Mouse (Mus musculus) forebrain, embryonic 13.5 days (tissue): ENCODE results near the gene 1110051M20Rik. TPM values are rescaled to one million over a fixed set of nuclear protein-coding genes. Genes with fewer than 3 reads are reported as not detected.

Experiments used
- ATAC-seq: fragments of 200-750 bp; cut with Nextera tagmentation; 2 replicates; pipeline ENCODE4 v1.8.0; 2017
- H3K27ac ChIP-seq: fragments of 300-500 bp; sonication (generic); 2 replicates; pipeline ENCODE4 v1.5.1; 2015; ENCODE audit warnings: inconsistent platforms, mild to moderate bottlenecking, moderate library complexity
- H3K27me3 ChIP-seq: fragments of 300-500 bp; sonication (generic); 2 replicates; pipeline ENCODE4 v1.6.1; 2015; ENCODE audit warnings: mild to moderate bottlenecking, inconsistent platforms
- H3K36me3 ChIP-seq: fragments of 300-500 bp; sonication (generic); 2 replicates; pipeline ENCODE4 v1.6.1; 2015; ENCODE audit warnings: mild to moderate bottlenecking, inconsistent platforms; ENCODE audit not compliant: poor library complexity, severe bottlenecking
- H3K4me1 ChIP-seq: fragments of 300-500 bp; sonication (generic); 2 replicates; pipeline ENCODE4 v1.6.1; 2015; ENCODE audit warnings: inconsistent platforms
- H3K4me2 ChIP-seq: fragments of 300-500 bp; sonication (generic); 2 replicates; pipeline ENCODE4 v1.6.1; 2015; ENCODE audit warnings: inconsistent platforms, mild to moderate bottlenecking, moderate library complexity
- H3K4me3 ChIP-seq: fragments of 300-500 bp; sonication (generic); 2 replicates; pipeline ENCODE4 v1.5.1; 2015; ENCODE audit warnings: mild to moderate bottlenecking, inconsistent platforms
- H3K9ac ChIP-seq: fragments of 300-500 bp; sonication (generic); 2 replicates; pipeline ENCODE4 v1.6.1; 2015; ENCODE audit warnings: mild to moderate bottlenecking, inconsistent platforms
- H3K9me3 ChIP-seq: fragments of 300-500 bp; sonication (generic); replicated peaks from 2 replicates; pipeline ENCODE4 v1.6.1; 2016; ENCODE audit warnings: inconsistent platforms
- WGBS: fragments of 180-500 bp; shearing (Covaris S2); methylation state at CpG from one replicate; pipeline ENCODE4 v1.1.7; 2015; 5-methylcytosine and 5-hydroxymethylcytosine counted together
- polyA plus RNA-seq: library from polyadenylated mRNA; unstranded; fragments of >200 nt; fragmentation: Nextera tagmentation; extraction: Ambion mirVana; gene quantifications from 2 replicates; pipeline ENCODE4 v1.2.1, GENCODE M21; 2015

1110051M20Rik gene
- polyA plus RNA-seq, 1 experiment from 2014 or later: 137 TPM

DNA sequence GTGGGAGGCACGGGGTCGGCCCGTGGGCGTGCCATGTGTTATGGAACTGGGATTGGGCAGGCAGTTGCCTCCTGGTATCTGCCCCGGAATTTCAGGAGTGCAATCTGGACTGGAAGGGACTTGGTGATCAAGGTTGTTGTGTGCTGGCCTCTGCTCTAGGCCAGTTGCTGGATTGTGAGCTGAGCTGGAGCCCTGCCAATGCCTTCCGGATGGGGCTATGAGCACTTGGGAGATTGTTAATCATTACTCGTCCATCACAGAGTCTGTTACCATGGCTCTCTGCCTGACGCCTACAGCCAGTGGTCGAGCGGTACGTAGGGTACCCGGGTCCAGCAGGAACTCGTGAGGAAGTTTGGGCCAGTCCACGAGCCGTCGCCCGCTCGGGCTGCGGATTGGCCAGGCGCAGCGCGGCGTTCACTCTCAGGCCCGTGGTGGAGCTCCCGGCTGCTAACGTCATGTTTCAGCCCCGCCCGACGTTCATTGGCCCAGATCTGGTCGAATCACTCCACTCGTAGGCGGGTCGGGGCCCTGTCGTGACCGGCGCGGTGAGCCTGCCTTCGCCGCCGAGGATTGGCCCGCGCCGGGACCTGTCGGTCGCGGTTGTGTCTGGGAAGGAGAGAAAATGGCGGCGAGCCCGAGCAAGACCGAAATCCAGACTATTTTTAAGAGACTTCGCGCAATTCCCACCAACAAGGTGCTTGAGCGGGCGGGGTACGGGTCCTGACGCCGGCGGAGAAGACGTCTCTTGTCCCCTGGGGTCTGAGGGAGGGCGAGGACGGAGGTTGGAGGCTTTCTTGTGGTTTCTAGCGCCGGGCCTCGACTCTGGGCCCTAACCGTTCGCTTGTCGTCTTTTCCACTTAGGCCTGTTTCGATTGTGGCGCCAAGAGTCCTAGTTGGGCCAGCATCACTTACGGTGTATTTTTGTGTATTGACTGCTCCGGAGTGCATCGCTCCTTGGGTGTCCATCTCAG is 179.5 kb downstream of the 1110051M20Rik start, which contains the start of gene Arfgap2:
TSS of gene Arfgap2 (plus strand) at position 264 of the 971 bp plus-strand sequence.
- Histone ChIP-seq H3K27me3 (no peaks in the 10 kb centered on the region), H3K4me1 (peaks cover 20% of the 10 kb centered on the region), H3K27ac (peak within 1 kb of the TSS; percentile 77), H3K36me3 (peaks cover 59% of the 10 kb centered on the region), H3K9me3 (no peaks in the 10 kb centered on the region), H3K4me2 (peak within 1 kb of the TSS; percentile 87), H3K4me3 (peak within 1 kb of the TSS; percentile 88), H3K9ac (peak within 1 kb of the TSS; percentile 91)
- WGBS: under 1% methylated on average over 72 of the region's 72 CpGs
- peak; percentile 99 for ATAC-seq

DNA sequence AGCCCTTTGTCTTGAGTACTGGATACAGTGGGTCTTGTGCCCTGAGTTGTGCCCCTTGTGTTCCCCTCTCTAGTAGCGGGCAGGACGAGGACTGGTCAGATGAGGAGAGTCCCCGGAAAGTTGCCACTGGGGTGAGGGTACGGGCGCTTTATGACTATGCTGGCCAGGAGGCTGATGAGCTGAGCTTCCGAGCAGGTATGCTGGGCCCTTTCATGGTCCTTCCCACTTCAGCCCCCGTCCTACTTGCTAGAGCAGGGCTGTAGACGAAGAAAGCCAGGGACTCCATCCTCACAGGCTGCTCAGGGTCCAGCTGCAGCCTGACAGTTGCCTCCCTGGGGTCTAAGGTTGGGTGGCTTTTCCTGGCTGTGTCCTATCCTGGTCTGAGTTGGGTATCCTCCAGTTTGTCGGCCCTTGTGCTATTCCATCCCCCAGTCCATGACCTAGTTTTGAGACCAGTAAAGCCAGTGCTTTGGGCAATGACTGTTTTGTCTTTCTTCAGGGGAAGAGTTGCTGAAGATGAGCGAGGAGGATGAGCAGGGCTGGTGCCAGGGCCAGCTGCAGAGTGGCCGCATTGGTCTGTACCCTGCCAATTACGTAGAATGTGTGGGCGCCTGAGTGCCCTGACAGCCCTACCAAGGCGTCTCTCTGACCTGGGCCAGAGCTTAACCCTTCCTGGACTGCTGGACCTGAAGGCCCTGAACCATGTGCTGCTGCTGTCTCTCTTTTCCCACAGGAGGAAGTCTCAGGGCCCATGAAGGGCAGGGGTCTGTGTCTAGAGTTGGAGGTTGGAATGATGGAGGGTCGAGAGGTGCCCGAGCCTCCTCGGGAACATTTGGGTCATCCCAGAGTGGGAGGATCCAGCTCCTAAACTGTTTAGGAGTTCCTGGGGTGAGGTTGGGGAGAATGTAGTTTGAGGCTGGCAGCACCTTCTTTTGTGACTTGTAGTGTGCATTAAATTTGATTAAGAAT is 180.5 kb downstream of the 1110051M20Rik start:
- Histone ChIP-seq H3K4me3 (peak overlapping the region; percentile 88), H3K4me2 (peak overlapping the region; percentile 87), H3K27ac (peak overlapping the region; percentile 77), H3K4me1 (peaks cover 20% of the 10 kb centered on the region), H3K36me3 (peaks cover 49% of the 10 kb centered on the region), H3K9me3 (no peaks in the 10 kb centered on the region), H3K27me3 (no peaks in the 10 kb centered on the region), H3K9ac (peak overlapping the region; percentile 91; the same call in 1 of the 2 replicates)
- WGBS: 88% methylated on average over 17 of the region's 17 CpGs
- ATAC-seq: no peak

DNA sequence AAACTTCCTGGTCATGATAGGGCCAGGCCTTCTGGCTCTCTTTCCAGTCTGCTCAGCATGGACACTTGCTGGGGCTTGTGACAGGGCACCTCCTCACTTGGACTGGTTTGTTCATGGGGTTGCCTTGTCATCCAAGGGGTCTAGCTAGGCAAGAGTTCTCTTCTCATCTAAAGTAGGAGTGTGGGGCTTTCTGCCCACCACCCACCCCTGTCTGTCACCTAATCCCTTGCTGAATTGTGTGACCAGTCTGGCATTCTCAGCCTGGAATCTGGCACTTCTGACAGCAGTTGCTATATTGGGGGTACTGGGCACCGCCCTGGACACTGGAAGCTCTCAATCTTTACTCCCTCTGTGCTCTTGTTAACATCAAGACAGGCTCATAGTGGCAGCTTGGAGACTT is 185.0 kb downstream of the 1110051M20Rik start:
- H3K4me2 ChIP-seq: no peak overlapping the region
- H3K4me3 ChIP-seq: no peak overlapping the region
- no peak overlapping the region for H3K9ac ChIP-seq
- 94% methylated on average over 1 of the region's 1 CpGs for WGBS
- H3K4me1 ChIP-seq: peaks cover 40% of the 10 kb centered on the region
- ATAC-seq: no peak
- H3K36me3 ChIP-seq: peaks cover 23% of the 10 kb centered on the region
- H3K27ac ChIP-seq: no peak overlapping the region
- H3K27me3 ChIP-seq: peaks cover 14% of the 10 kb centered on the region
- no peaks in the 10 kb centered on the region for H3K9me3 ChIP-seq

DNA sequence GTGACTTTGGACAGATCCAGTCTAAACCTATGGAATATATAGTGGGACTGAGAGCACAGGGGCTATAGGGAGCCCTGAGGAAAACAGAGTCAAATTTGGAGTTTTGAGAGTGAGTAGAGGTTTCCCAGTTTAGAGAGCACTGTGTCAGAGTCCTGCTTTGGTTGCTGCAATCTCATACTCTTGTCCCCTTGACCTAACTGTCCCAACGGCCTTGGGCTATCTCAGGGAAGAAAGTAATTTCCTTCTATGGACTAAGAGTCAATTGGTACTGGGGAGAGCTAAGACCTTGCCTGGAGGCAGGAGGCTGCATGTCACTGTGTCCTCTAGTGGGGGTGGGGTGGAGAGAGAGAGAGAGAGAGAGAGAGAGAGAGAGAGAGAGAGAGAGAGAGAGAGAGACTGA is 185.7 kb downstream of the 1110051M20Rik start:
- H3K9ac ChIP-seq: no peak overlapping the region
- H3K27me3 ChIP-seq: peaks cover 19% of the 10 kb centered on the region
- H3K27ac ChIP-seq: no peak overlapping the region
- H3K36me3 ChIP-seq: peaks cover 23% of the 10 kb centered on the region
- WGBS: 75% methylated on average over 1 of the region's 1 CpGs
- H3K9me3 ChIP-seq: no peaks in the 10 kb centered on the region
- H3K4me1 ChIP-seq: peaks cover 35% of the 10 kb centered on the region
- H3K4me2 ChIP-seq: no peak overlapping the region
- ATAC-seq: no peak
- no peak overlapping the region for H3K4me3 ChIP-seq

DNA sequence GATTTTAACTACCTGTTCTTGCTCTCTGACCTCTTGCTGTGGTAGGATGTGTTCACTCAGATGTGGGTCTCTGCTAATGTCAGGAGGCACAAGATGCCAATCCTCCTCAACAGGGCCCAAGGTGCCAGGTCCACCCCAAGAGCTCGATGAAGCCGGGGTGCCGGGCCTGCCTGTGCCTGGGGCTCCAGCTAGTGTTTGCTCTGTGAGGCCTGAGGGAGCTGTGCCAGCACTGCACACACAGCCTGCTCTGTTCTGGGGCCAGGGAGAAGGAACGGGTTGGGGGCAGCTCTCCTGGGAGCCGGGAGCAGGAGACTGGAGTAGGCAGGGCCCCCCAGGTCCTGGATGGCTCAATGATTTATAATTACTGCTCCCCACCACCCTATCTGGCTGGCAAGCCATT is 186.4 kb downstream of the 1110051M20Rik start:
- Histone ChIP-seq H3K4me2 (peak overlapping the region; percentile 89), H3K9me3 (no peaks in the 10 kb centered on the region), H3K4me3 (peak overlapping the region; percentile 60), H3K4me1 (peaks cover 35% of the 10 kb centered on the region), H3K36me3 (peaks cover 17% of the 10 kb centered on the region), H3K27ac (no peak overlapping the region), H3K27me3 (peaks cover 24% of the 10 kb centered on the region), H3K9ac (peak overlapping the region; percentile 70)
- 50% methylated on average over 5 of the region's 5 CpGs for WGBS
- ATAC-seq: no peak; the same call in 1 of the 2 replicates

DNA sequence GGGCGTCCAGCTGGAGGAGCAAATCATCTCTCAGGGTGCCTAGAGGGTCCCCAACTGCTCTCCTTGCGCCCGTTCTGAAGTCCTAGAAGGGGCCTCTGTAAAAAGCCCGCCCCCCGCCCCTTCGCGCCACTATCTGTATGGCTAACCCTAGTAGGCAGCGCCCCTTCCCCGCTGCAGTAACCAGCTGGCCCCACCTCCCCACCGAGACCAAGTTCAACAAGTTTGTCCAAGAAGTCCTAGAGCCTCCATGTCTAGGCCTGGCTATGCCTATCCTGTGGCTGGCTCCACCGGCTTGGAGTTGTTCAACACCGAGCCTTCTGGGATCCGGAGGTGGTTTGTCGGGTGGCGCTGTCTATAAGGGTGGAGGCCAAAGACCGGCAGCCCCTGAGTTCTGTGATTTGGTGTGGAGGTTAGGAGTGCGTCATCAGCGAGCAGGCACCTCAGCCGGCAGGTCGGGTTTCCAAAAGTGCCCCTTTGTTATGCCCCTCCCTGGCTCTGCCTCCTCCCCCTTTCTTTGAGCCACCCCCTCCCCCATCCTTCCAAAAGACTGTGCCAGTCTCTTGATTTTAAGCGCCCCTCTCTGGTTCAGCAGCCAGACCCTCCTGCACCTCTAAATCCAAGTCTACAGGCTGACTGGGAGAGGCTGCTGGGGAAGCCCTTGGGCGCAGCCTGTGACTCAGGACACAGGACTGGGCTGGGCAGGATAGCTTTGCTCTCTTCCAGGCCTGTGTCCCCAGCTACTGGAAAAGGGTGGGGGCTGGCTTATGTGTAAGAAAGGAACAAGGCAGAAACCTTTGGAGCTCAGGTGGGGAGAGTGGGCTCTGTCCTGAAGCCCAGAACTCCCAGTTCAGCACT is 187.2 kb downstream of the 1110051M20Rik start:
- Histone ChIP-seq H3K4me2 (peak overlapping the region; percentile 89), H3K27ac (peak overlapping the region; percentile 10; the same call in 1 of the 2 replicates), H3K9me3 (no peaks in the 10 kb centered on the region), H3K4me3 (peak overlapping the region; percentile 60), H3K36me3 (peaks cover 10% of the 10 kb centered on the region; the same call in 1 of the 2 replicates), H3K4me1 (peaks cover 35% of the 10 kb centered on the region), H3K27me3 (peaks cover 31% of the 10 kb centered on the region), H3K9ac (peak overlapping the region; percentile 70)
- 1% methylated on average over 22 of the region's 22 CpGs for WGBS
- peak; percentile 64 for ATAC-seq

DNA sequence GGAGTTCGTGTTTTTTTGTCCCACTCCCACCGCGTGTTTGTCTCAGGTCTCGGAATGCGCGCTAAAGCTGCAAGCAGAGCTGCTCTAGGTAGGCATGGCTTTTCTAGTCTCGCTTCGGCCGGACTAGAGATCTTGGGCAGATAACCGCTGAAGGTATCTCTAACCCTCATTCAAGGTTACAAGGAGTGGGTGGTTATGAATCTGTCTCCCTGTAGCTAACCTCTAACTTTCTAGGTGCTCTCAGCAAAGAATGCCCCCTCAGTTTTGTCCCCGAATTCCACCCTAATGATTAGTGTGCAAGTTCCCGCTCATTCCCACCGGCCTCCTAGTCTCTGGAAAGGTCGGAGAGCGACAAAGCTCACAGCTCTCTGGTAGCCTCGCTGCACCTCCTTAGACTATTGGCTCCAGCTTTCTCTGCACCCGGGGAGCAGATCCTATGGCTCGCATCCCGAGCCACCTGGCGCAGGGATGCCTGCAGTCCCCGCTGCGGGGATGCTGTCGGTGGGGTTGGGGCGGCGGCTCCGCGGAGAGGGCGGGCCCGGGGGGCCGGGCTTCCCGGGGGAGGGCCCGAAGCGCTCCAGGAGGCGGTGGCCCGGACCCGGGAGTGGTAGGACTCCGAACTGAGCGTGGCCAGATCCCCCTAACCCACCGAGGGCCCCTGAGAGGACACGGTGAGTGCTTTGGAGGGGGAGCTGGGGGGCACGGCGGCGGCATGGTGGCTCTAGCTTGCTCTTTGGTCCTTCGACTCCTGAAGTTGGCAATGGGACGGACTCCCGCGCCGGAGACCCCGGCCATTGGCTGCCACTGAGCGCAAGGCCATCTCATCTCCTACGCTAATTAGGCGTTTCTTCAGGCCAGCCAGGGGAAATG is 188.0 kb downstream of the 1110051M20Rik start:
- Histone ChIP-seq H3K36me3 (peaks cover 6% of the 10 kb centered on the region; the same call in 1 of the 2 replicates), H3K4me2 (peak overlapping the region; percentile 89), H3K9ac (peak overlapping the region; percentile 70), H3K27ac (no peak overlapping the region), H3K4me3 (peak overlapping the region; percentile 60), H3K4me1 (peaks cover 35% of the 10 kb centered on the region), H3K9me3 (no peaks in the 10 kb centered on the region), H3K27me3 (peaks cover 34% of the 10 kb centered on the region)
- ATAC-seq: peak; percentile 68
- WGBS: under 1% methylated on average over 52 of the region's 52 CpGs

DNA sequence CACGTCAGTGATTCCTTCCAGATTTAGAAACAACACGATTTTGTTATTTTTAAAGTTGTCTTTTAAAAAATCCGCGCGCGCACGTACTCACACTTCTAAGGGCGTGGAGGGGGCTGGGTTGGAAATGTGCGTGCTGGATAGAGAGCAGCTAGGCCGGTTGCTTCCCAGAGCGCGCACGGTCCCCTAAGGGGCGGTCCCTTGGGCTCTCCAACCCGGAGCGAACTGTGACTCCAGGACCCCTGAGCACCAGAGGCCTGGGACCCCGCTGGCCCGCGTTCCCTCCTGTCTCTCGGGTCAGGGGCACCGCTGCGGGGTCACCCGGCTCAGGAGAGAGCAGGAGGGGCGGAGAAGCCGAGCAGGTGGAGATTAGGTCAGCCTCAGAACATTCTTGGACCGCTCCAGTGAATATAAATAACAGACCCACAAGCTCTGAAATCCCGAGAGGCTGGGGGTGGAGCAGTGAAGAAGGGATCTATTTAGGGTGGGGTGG is 188.8 kb downstream of the 1110051M20Rik start, which contains the start of gene Pacsin3:
TSS of gene Pacsin3 (plus strand) at position 294 of the 490 bp plus-strand sequence.
- ATAC-seq: peak; percentile 39; the same call in 1 of the 2 replicates
- no peak within 1 kb of the TSS for H3K27ac ChIP-seq
- peaks cover 35% of the 10 kb centered on the region for H3K4me1 ChIP-seq
- H3K9me3 ChIP-seq: no peaks in the 10 kb centered on the region
- H3K36me3 ChIP-seq: no peaks in the 10 kb centered on the region; the same call in 1 of the 2 replicates
- peak within 1 kb of the TSS; percentile 70 for H3K9ac ChIP-seq
- peak within 1 kb of the TSS; percentile 89 for H3K4me2 ChIP-seq
- H3K4me3 ChIP-seq: peak within 1 kb of the TSS; percentile 60
- peaks cover 34% of the 10 kb centered on the region for H3K27me3 ChIP-seq
- WGBS: under 1% methylated on average over 27 of the region's 27 CpGs

DNA sequence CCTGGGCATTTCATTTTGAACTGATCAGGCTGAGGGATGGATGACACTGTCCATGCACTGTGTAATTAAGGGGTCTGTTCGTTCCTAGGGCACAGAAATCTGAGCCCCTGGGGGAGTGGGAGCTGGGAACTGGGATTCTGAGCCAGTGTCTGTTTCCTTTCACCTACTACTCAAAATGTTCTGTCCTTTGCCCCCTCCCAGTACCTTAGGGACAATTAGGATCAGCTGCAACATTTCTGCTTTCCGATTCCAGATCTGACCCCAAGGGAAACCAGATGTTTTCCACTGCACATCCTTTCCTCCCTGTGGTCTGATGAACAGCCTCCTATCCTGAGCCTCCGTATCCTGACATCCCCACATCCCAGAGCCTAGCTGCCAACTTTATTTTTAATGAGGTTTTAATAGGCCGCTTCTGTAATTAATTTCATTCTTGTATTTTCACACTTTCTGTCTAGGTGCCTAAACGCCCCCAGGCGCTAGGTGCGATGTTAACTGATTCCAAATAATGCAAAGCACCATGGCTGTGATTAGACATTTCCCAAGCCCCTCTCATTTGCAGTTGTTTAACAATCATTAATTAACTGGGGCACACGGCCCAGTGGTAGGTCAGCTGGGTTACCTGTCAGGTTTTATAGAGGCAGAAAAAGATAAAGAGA is 189.7 kb downstream of the 1110051M20Rik start:
- H3K27me3 ChIP-seq: peaks cover 34% of the 10 kb centered on the region
- no peak overlapping the region for H3K9ac ChIP-seq
- no peak overlapping the region for H3K27ac ChIP-seq
- no peak overlapping the region for H3K4me3 ChIP-seq
- peaks cover 35% of the 10 kb centered on the region for H3K4me1 ChIP-seq
- peak overlapping the region; percentile 89; the same call in 1 of the 2 replicates for H3K4me2 ChIP-seq
- 26% methylated on average over 8 of the region's 8 CpGs for WGBS
- no peaks in the 10 kb centered on the region for H3K36me3 ChIP-seq
- ATAC-seq: no peak
- no peaks in the 10 kb centered on the region for H3K9me3 ChIP-seq

DNA sequence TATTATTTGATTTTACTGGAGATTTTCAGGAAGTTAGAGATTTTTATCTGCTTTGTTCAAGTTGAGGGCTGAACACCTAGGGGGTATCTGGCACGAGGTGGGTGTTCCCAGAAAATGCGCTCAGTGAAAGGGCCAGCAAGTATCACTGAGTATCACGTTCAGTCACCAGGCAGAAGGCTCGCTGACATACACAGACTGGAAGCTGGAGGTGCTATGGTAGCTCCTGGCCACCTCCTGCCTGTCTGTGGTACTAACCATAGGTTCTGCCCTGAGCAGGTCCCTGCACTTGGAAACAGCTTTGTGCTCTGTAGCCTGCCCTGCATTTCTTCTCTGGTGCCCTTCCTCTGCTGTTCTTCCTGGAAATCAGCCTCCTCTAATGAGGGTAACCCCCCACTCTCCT is 192.0 kb downstream of the 1110051M20Rik start:
- no peaks in the 10 kb centered on the region for H3K9me3 ChIP-seq
- no peak overlapping the region for H3K4me3 ChIP-seq
- no peak overlapping the region for H3K9ac ChIP-seq
- H3K4me1 ChIP-seq: peaks cover 24% of the 10 kb centered on the region
- H3K27ac ChIP-seq: no peak overlapping the region
- H3K27me3 ChIP-seq: peaks cover 32% of the 10 kb centered on the region
- no peak overlapping the region for H3K4me2 ChIP-seq
- H3K36me3 ChIP-seq: no peaks in the 10 kb centered on the region
- no peak for ATAC-seq
- 55% methylated on average over 4 of the region's 4 CpGs for WGBS
